Mouse (Mus musculus) thymus, postnatal 10 days (tissue): ENCODE data around the gene Nde1.
A peak's percentile ranks its signal among the peaks of the same experiment; 100 is the strongest.
"Not testable (repeated sequence)": the region's sequence is repeated elsewhere in the genome, so short reads cannot be mapped to it uniquely, and the experiment has no call there.

Experiments used
- DNase-seq, 2 experiments: peaks; one replicate each; pipeline ENCODE4 v3.0.0; 2021; ENCODE audit warnings: low spot score in 2 of 2

Nde1 gene

GRCm38 (mm10) chr16:14162988-14163416, at the start of gene Nde1, which contains the start of gene Marf1:
TSS of gene Nde1 (plus strand) at chr16:14163275.
TSS of gene Marf1 (minus strand) at chr16:14163351.
- DNase-seq, result peak; percentile 87 to 89

- no peak for DNase-seq
Measured at GRCm38 (mm10) chr16:14117299-14117698, 45.8 kb upstream of the Nde1 start.

GRCm38 (mm10) chr16:14120941-14121340, 42.1 kb upstream of the Nde1 start:
- DNase-seq, result no peak

GRCm38 (mm10) chr16:14121563-14121962, 41.5 kb upstream of the Nde1 start:
- no peak for DNase-seq

DNA sequence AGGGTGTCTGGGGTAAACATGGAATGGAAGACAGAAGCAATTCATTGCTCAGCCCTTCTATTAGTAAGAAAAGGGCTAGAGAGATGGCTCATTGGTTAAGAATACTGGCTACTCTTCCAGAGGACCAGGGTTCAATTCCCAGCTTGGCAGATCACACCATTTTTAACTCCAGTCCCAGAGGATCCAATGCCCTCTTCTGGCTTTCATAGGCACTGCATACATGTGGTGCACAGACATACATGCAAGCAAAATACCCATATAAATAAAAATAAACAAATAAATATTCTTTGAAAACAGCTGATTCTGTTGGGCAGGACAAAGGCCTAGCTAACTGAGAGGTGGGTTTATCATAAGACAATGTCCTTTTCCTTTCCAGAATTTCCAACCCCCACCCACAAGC, 40.5 kb upstream of the Nde1 start:
- no peak for DNase-seq

DNA sequence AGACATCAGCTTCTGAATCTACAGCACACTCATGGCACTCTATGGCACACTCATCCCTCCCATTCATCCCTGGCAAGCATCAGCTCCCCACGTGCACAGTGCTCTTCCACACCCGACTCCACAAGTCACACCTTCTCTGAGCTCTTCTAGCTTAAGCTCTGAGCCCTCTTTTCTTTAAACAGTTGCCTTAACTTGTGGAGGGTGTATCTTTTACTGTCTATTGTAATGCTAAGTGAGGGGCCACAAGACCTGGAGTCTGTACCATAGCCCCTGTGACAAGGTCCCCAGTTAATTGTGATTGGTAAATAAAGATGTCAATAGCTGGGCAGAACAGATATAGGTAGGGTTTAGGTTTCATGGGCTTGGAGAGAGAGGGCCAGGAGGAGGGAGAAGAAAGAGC, 39.2 kb upstream of the Nde1 start:
- DNase-seq, result no peak

- DNase-seq, result no peak
Measured at GRCm38 (mm10) chr16:14124709-14125108, 38.4 kb upstream of the Nde1 start.

- DNase-seq, result no peak
Measured at GRCm38 (mm10) chr16:14125253-14125652, 37.8 kb upstream of the Nde1 start.

DNA sequence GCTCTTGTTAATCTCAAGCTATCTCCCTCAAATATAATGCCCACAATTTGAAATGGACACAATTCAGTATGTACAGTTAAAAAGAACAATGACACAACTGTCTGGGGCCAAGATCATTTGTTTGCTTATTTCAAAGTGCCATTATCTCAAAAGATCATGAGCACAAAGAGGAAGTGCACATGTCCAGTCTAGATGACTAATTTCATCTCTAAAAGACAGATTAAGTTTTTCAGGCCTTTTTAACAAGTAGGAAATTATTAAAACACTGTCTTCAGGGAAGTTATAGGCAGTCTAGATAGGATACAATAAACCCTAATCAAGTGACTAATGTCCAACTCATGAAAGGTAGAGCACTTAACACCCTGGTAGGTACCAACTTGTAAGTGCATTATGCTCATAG, 34.1 kb upstream of the Nde1 start:
- no peak for DNase-seq

DNA sequence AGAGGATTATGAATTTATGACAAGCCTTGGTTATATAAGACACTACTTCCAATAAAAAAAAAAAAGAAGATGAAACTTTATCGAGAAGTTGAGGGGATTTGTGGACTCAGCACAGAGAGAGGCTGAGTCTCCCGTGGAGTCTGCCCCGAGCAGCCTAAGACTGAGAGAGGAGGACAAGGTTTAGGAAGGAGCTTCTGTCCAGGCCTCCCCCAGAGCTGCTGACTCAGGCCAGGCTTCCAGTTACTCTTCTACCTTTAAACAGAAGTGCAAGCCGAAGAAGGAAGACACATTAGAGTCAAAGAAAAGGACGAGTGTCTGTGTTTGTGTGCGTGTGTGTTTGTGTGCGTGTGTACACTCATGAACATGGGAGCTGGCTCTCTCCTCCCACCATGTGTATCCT, 32.3 kb upstream of the Nde1 start:
- no peak for DNase-seq

- DNase-seq, result no peak
Measured at GRCm38 (mm10) chr16:14131376-14131775, 31.7 kb upstream of the Nde1 start.

DNA sequence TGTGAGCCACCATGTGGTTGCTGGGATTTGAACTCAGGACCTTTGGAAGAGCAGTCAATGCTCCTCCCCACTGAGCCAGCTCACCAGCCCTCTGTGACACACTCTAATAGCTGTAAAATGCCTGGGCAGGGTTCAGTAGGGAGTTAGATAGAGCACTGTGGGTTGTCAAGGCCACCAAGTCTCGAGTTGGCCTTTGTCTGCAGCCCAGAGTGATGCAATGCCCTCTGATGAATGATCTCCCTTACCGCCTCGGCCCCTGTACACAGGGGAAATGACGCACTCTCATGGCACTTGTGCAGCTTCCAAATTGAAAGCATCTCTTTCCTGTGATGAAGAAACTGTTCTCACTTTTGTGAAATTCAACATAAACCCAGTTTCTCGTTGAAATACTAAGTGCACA, 31.2 kb upstream of the Nde1 start:
- DNase-seq, result no peak

- DNase-seq, result no peak
Measured at GRCm38 (mm10) chr16:14135014-14135413, 28.1 kb upstream of the Nde1 start.

DNA sequence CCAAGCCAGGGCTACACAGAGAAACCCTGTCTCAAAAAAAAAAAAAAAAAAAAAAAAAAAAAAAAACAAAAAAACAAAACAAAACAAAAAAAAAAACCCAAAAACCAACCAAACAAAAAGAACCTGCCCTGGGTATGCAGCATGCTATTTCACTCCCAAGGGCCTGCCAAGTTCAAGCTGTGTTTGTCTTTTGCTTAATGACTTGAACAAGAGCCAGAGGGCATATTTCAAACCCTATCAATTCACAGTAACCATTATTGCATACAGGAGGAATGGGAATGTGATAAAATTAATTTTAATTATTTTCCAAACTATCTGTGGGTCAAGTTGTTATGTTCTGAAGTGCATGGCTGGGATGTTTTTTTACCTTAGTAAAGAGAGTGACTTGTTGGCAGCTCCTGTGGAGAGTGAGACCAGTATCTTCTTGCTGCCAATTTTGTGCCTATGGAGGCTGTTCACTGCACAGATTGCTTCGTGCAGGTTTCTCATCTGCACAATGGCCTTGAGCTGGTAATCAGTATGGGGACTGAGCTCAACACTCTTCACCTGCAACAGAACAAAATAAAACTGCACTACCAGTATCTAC, 25.0 kb upstream of the Nde1 start:
- no peak for DNase-seq

DNA sequence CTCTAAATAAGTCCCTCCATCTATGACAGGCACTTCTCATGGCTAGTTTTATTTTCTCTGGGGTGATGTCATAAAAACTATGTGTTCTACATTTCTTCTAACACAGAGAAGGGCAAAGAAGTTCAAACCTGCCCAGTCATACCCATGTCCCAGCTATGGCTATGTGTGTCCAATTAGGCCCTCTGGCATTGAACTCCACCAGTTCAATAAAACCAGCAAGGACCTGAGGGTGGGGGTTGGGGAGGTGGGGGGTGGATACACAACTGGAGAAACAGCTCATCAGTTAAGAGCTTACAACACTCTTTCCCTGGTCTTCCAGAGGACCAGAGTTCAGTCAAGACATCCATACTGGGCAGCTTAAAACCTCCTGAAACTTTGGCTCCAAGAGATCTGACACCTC, 24.0 kb upstream of the Nde1 start:
- DNase-seq, result no peak

DNA sequence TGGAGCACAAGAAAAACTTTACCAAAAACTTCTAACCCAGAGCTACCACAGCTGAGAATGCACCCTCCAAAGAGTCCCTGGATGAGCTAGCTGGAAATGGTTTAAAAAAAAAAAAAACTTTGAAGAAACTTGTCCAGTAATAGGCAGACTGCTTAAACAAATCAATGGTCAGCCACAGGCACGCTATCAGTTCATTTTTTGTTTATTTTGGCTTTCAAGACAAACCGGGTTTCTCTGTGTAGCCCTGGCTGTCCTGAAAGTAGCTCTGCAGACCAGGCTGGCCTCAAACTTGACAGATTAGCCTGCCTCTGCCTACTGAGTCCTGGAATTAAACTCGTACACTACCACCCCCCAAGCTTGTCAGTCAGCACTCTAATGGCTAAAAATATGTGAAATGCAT, 19.8 kb upstream of the Nde1 start:
- no peak for DNase-seq

- DNase-seq, result no peak
Measured at GRCm38 (mm10) chr16:14147712-14148111, 15.4 kb upstream of the Nde1 start.

- DNase-seq, result no peak
Measured at GRCm38 (mm10) chr16:14151718-14152117, 11.4 kb upstream of the Nde1 start.

DNA sequence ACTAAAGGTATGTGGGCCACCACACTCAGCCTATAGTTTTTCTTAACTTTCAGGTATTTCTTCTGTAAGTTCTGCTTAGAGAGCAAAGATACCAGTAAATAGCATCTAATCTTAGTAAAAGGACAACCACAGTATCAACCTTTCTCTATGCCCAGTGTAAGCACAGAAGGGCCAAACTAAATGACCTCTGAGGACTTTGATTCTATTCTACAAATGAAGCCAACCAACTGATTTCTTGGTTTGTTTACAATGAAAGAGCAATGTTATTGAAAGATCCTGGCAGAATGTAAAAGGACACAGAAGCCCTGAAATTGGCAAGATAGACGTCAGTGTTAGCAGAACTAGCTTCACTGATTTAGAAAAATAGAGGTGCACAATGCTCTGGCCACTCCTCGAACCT, 7.4 kb upstream of the Nde1 start:
- not testable (repeated sequence) for DNase-seq

GRCm38 (mm10) chr16:14156312-14156711, 6.8 kb upstream of the Nde1 start:
- no peak for DNase-seq

- no peak for DNase-seq
Measured at GRCm38 (mm10) chr16:14158536-14158935, 4.5 kb upstream of the Nde1 start.

GRCm38 (mm10) chr16:14158936-14159745, 3.9 kb upstream of the Nde1 start:
- peak; percentile 99 to 100 for DNase-seq

GRCm38 (mm10) chr16:14159746-14160131, 3.3 kb upstream of the Nde1 start:
- peak; percentile 77 to 78 for DNase-seq
